Mouse (Mus musculus): ENCODE data around the gene Rasgrp1. TPM values are rescaled to one million over a fixed set of nuclear protein-coding genes. Genes with fewer than 3 reads are reported as not detected.

Gene Rasgrp1
- polyA plus RNA-seq, 1 experiment from 2014 or later = 0.20 TPM

GRCm38 (mm10) chr2:117303391-117304350 lies 39.1 kb downstream of the Rasgrp1 start:
- DNase-seq (ENCODE audit: low spot score) = no peak
- Histone ChIP-seq H3K9me3 (ENCODE audit: control insufficient read depth, low read length) (no peaks in the 10 kb centered on the region), H3K9ac (ENCODE audit: low read length) (no peak overlapping the region), H3K36me3 (ENCODE audit: control insufficient read depth, insufficient read depth, low read length) (no peaks in the 10 kb centered on the region), H3K4me2 (ENCODE audit: low read depth, severe bottlenecking) (no peak overlapping the region), H3K27ac (replicated peaks; ENCODE audit: low read depth, low read length) (no peak overlapping the region), H3K4me1 (ENCODE audit: control insufficient read depth, insufficient read depth, low read length) (no peaks in the 10 kb centered on the region), H3K4me3 (ENCODE audit: low read depth, low read length) (no peak overlapping the region), H3K27me3 (ENCODE audit: control insufficient read depth, insufficient read depth, low read length) (no peaks in the 10 kb centered on the region)
- 84% methylated on average over 12 of the region's 12 CpGs for WGBS
- ATAC-seq (ENCODE audit: insufficient number of reproducible peaks, low FRiP score, low TSS enrichment, low read depth) = no peak

DNA sequence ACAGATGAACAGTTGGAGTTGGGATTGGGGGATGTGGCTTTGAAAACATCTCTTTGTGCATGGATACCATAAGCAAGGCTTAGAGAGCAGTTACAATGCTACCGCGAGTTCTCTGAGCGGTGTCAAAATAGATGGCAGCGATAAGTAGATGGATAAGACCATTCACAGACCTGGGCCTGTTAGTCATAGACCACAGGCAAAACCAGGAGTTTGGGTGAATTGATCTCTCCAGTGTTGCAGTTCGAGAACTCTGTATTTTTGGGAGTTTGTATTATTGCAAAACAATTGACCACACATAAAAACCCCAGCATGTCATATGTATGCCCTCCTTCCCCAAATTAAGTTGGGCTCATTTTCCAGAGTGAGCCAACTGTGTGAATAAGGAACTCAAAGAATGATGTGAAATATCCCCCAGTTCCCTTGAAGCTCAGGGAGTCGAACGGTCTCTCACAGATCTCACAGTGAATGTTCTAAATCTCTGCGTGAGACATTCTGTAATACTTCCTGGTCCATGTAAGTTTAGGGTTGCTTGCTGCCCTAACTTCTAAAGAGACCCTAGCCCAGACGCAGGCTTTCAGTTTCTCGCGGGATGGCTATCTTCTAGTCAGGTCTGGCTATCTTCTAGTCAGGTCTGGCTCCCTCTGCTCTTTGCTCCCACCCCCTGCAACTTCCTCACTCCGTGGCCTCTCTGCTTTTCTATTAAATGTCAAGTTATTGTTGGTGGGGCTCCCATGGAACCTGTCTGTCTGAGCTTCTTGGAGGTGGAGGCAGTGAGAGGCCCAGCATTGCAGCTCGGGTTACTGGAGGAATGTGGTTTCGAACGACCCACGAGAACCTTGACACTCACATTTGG lies 43.0 kb downstream of the Rasgrp1 start:
- Histone ChIP-seq H3K4me2 (ENCODE audit: low read depth, severe bottlenecking) (no peak overlapping the region), H3K9ac (ENCODE audit: low read length) (no peak overlapping the region), H3K36me3 (ENCODE audit: control insufficient read depth, insufficient read depth, low read length) (no peaks in the 10 kb centered on the region), H3K27ac (replicated peaks; ENCODE audit: low read depth, low read length) (no peak overlapping the region), H3K27me3 (ENCODE audit: control insufficient read depth, insufficient read depth, low read length) (no peaks in the 10 kb centered on the region), H3K4me1 (ENCODE audit: control insufficient read depth, insufficient read depth, low read length) (no peaks in the 10 kb centered on the region), H3K9me3 (ENCODE audit: control insufficient read depth, low read length) (no peaks in the 10 kb centered on the region), H3K4me3 (ENCODE audit: low read depth, low read length) (no peak overlapping the region)
- WGBS = 86% methylated on average over 16 of the region's 16 CpGs
- no peak for DNase-seq (ENCODE audit: low spot score)
- no peak for ATAC-seq (ENCODE audit: insufficient number of reproducible peaks, low FRiP score, low TSS enrichment, low read depth)

DNA sequence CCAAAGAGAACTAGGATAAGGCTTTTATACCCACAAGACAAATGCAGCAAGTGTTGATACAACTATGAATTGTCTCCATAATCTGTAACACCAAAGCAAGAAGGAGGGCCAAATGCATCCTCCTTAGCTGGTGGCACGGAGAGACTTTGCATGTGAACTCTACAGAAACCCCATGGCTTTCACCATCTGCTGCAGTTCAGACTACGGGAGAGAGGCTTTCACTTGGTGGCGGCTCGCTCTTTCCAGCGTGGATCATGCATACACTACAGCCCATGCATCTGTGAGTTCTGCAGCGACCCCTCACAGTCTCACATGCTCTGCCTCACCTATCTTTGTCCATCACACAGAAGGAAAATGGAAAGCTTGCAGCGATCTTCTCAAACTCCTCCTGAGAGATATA lies 54.5 kb downstream of the Rasgrp1 start:
- DNase-seq (ENCODE audit: low spot score) (no peak), ATAC-seq (ENCODE audit: insufficient number of reproducible peaks, low FRiP score, low TSS enrichment, low read depth) (no peak)
- no peaks in the 10 kb centered on the region for H3K4me1 ChIP-seq (ENCODE audit: control insufficient read depth, insufficient read depth, low read length)
- H3K4me3 ChIP-seq (ENCODE audit: low read depth, low read length) = no peak overlapping the region
- H3K27me3 ChIP-seq (ENCODE audit: control insufficient read depth, insufficient read depth, low read length) = no peaks in the 10 kb centered on the region
- no peak overlapping the region for H3K4me2 ChIP-seq (ENCODE audit: low read depth, severe bottlenecking)
- WGBS = 94% methylated on average over 7 of the region's 7 CpGs
- H3K36me3 ChIP-seq (ENCODE audit: control insufficient read depth, insufficient read depth, low read length) = no peaks in the 10 kb centered on the region
- H3K27ac ChIP-seq (replicated peaks; ENCODE audit: low read depth, low read length) = no peak overlapping the region
- no peaks in the 10 kb centered on the region for H3K9me3 ChIP-seq (ENCODE audit: control insufficient read depth, low read length)
- no peak overlapping the region for H3K9ac ChIP-seq (ENCODE audit: low read length)

DNA sequence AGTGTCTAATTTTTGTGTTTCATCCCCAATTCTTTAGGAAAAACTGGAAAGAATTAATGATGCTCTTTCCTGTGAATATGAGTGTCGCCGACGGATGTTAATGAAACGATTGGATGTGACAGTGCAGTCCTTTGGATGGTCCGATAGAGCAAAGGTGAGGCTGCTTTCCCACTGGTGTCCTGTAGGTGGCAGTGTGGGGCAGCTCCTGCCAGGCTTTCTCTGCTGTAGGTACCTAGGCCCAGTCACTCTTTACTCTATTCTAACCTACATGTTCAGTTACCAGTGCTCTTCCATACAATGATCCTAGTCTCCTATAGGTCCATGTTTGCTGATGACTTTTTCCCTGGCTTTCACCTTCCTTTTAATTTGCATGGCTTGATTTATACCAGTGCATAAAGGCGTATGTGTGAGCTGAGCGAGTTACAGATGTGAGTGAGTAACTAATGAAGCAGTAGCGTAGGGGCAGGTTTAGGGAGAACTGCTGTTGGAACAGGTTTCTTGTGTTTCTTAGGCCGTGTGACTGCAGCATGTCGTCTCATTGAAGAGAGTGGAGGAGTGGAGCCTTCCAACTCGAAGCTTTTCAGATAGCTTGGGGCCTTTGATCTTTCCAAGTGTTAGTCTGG lies 78.9 kb downstream of the Rasgrp1 start:
- Histone ChIP-seq H3K4me2 (ENCODE audit: low read depth, severe bottlenecking) (no peak overlapping the region), H3K27ac (replicated peaks; ENCODE audit: low read depth, low read length) (no peak overlapping the region), H3K9me3 (ENCODE audit: control insufficient read depth, low read length) (no peaks in the 10 kb centered on the region), H3K9ac (ENCODE audit: low read length) (no peak overlapping the region), H3K36me3 (ENCODE audit: control insufficient read depth, insufficient read depth, low read length) (peaks cover 5% of the 10 kb centered on the region; the same call in 1 of the 2 replicates), H3K4me3 (ENCODE audit: low read depth, low read length) (no peak overlapping the region), H3K27me3 (ENCODE audit: control insufficient read depth, insufficient read depth, low read length) (no peaks in the 10 kb centered on the region), H3K4me1 (ENCODE audit: control insufficient read depth, insufficient read depth, low read length) (no peaks in the 10 kb centered on the region)
- no peak for ATAC-seq (ENCODE audit: insufficient number of reproducible peaks, low FRiP score, low TSS enrichment, low read depth)
- WGBS = 70% methylated on average over 11 of the region's 11 CpGs
- DNase-seq (ENCODE audit: low spot score) = peak; percentile 78

DNA sequence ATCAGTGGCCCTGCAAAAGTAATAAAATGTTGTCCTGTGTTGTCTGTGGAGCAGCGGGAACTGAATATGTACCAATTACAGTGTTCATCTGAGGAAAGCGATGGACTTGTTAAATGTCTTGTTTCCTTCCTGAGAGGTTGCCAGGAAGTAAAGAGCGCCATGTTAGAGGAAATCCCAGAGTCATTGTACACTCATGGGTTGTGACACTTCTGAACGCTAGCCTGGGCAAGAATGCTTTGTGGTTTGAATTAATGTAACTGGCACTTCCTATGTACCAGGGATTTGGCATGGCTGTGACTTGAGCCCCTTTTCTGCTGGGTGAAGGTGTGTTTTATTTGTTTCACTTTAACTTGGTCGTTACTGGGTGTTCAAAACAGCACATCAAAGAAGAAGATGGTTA lies 80.6 kb downstream of the Rasgrp1 start:
- Histone ChIP-seq H3K36me3 (ENCODE audit: control insufficient read depth, insufficient read depth, low read length) (peaks cover 3% of the 10 kb centered on the region; the same call in 1 of the 2 replicates), H3K4me1 (ENCODE audit: control insufficient read depth, insufficient read depth, low read length) (no peaks in the 10 kb centered on the region), H3K9me3 (ENCODE audit: control insufficient read depth, low read length) (no peaks in the 10 kb centered on the region), H3K4me3 (ENCODE audit: low read depth, low read length) (no peak overlapping the region), H3K4me2 (ENCODE audit: low read depth, severe bottlenecking) (no peak overlapping the region), H3K27ac (replicated peaks; ENCODE audit: low read depth, low read length) (no peak overlapping the region), H3K27me3 (ENCODE audit: control insufficient read depth, insufficient read depth, low read length) (no peaks in the 10 kb centered on the region), H3K9ac (ENCODE audit: low read length) (no peak overlapping the region)
- WGBS = 90% methylated on average over 5 of the region's 5 CpGs
- DNase-seq (ENCODE audit: low spot score) (no peak), ATAC-seq (ENCODE audit: insufficient number of reproducible peaks, low FRiP score, low TSS enrichment, low read depth) (no peak)

GRCm38 (mm10) chr2:117257617-117258016 lies 85.2 kb downstream of the Rasgrp1 start:
- no peaks in the 10 kb centered on the region for H3K9me3 ChIP-seq (ENCODE audit: control insufficient read depth, low read length)
- ATAC-seq (ENCODE audit: insufficient number of reproducible peaks, low FRiP score, low TSS enrichment, low read depth) (no peak), DNase-seq (ENCODE audit: low spot score) (no peak)
- no peak overlapping the region for H3K27ac ChIP-seq (replicated peaks; ENCODE audit: low read depth, low read length)
- H3K36me3 ChIP-seq (ENCODE audit: control insufficient read depth, insufficient read depth, low read length) = peaks cover 6% of the 10 kb centered on the region; the same call in 1 of the 2 replicates
- no peaks in the 10 kb centered on the region for H3K27me3 ChIP-seq (ENCODE audit: control insufficient read depth, insufficient read depth, low read length)
- no peaks in the 10 kb centered on the region for H3K4me1 ChIP-seq (ENCODE audit: control insufficient read depth, insufficient read depth, low read length)
- H3K4me3 ChIP-seq (ENCODE audit: low read depth, low read length) = no peak overlapping the region
- no peak overlapping the region for H3K4me2 ChIP-seq (ENCODE audit: low read depth, severe bottlenecking)
- 86% methylated on average over 1 of the region's 1 CpGs for WGBS
- no peak overlapping the region for H3K9ac ChIP-seq (ENCODE audit: low read length)

- H3K4me1 ChIP-seq (ENCODE audit: control insufficient read depth, insufficient read depth, low read length) = no peaks in the 10 kb centered on the region
- H3K36me3 ChIP-seq (ENCODE audit: control insufficient read depth, insufficient read depth, low read length) = peaks cover 3% of the 10 kb centered on the region; the same call in 1 of the 2 replicates
- ATAC-seq (ENCODE audit: insufficient number of reproducible peaks, low FRiP score, low TSS enrichment, low read depth) = no peak
- H3K4me2 ChIP-seq (ENCODE audit: low read depth, severe bottlenecking) = no peak overlapping the region
- H3K27ac ChIP-seq (replicated peaks; ENCODE audit: low read depth, low read length) = no peak overlapping the region
- no peaks in the 10 kb centered on the region for H3K27me3 ChIP-seq (ENCODE audit: control insufficient read depth, insufficient read depth, low read length)
- H3K4me3 ChIP-seq (ENCODE audit: low read depth, low read length) = no peak overlapping the region
- no peak for DNase-seq (ENCODE audit: low spot score)
- no peak overlapping the region for H3K9ac ChIP-seq (ENCODE audit: low read length)
- H3K9me3 ChIP-seq (ENCODE audit: control insufficient read depth, low read length) = no peaks in the 10 kb centered on the region
- 89% methylated on average over 2 of the region's 2 CpGs for WGBS
Observed at GRCm38 (mm10) chr2:117255415-117255814, 87.4 kb downstream of the Rasgrp1 start.

GRCm38 (mm10) chr2:117250001-117250510 lies 92.7 kb downstream of the Rasgrp1 start:
- H3K4me1 ChIP-seq (ENCODE audit: control insufficient read depth, insufficient read depth, low read length) = no peaks in the 10 kb centered on the region
- WGBS = under 1% methylated on average over 24 of the region's 24 CpGs
- H3K36me3 ChIP-seq (ENCODE audit: control insufficient read depth, insufficient read depth, low read length) = peaks cover 3% of the 10 kb centered on the region; the same call in 1 of the 2 replicates
- no peaks in the 10 kb centered on the region for H3K9me3 ChIP-seq (ENCODE audit: control insufficient read depth, low read length)
- DNase-seq (ENCODE audit: low spot score) = no peak
- H3K27me3 ChIP-seq (ENCODE audit: control insufficient read depth, insufficient read depth, low read length) = no peaks in the 10 kb centered on the region
- H3K9ac ChIP-seq (ENCODE audit: low read length) = peak overlapping the region; percentile 96
- peak overlapping the region; percentile 60 for H3K4me2 ChIP-seq (ENCODE audit: low read depth, severe bottlenecking)
- H3K4me3 ChIP-seq (ENCODE audit: low read depth, low read length) = peak overlapping the region; percentile 79
- H3K27ac ChIP-seq (replicated peaks; ENCODE audit: low read depth, low read length) = no peak overlapping the region; the same call in 1 of the 2 replicates
- ATAC-seq (ENCODE audit: insufficient number of reproducible peaks, low FRiP score, low TSS enrichment, low read depth) = peak; percentile 18; the same call in 1 of the 2 replicates

All from limb, embryonic 11.5 days (tissue).